Mouse (Mus musculus): ENCODE data around the gene Krr1.

DNA sequence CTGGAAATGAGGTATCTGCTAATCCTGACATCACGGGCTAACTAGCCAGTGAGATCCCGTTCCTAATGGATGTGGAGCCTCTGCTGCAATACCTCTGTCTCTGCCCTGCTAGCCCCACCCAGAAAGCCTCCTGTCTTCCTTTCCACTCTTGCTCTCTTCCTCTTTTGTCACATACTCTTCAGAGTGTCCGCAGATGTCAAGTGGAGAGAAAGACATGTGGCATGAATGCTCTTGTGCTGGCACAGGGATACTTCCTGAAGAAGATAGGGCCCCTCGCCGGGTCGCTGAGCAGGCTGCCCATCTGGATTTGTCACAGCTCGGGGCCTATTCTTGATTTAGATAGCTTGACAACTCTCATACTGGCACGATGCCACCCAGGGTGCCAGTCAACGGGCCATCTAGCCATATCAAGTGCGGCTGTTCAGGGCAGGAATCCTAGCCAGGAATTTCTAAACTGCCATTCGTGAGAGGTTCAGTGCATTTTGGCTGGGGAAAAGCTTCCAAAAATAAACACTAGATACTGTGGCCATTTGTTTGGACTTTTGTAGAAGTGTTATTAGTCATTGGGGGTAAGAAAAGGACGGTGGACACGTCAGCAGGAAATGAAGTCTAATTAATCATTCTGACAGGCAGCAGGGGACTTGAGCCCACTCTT lies 35.8 kb upstream of the Krr1 start:
- TF ChIP-seq MEF2A (IDR thresholded peaks at IDR 0.05; ENCODE audit: extremely low read depth, insufficient replicate concordance, low read depth, low read length, poor library complexity, severe bottlenecking) (no peak), POLR2AphosphoS2 (IDR thresholded peaks at IDR 0.05; ENCODE audit: low read length) (no peak), POLR2A (IDR thresholded peaks at IDR 0.05; ENCODE audit: control insufficient read depth in 1 of 2, insufficient read depth in 1 of 2, low read depth in 1 of 2, low read length in 2 of 2, poor library complexity in 1 of 2) (no peak)
